Mouse (Mus musculus) ES-Bruce4 (cell line): Measurements from ENCODE around the gene Phldb2. TPM values are rescaled to one million over a fixed set of nuclear protein-coding genes. Genes with fewer than 3 reads are reported as not detected.

Source experiments
- H3K27ac ChIP-seq: 2 replicates; pipeline ENCODE4 v1.5.1; 2012; ENCODE audit warnings: low read length, inconsistent platforms; ENCODE audit not compliant: insufficient read depth
- H3K27me3 ChIP-seq: 2 replicates; pipeline ENCODE4 v1.6.1; 2012; ENCODE audit warnings: mild to moderate bottlenecking, low read length, inconsistent platforms; ENCODE audit not compliant: control insufficient read depth, poor library complexity, insufficient read depth, severe bottlenecking
- H3K36me3 ChIP-seq: 2 replicates; pipeline ENCODE4 v1.6.1; 2012; ENCODE audit warnings: inconsistent platforms, mild to moderate bottlenecking, low read length, moderate library complexity; ENCODE audit not compliant: control insufficient read depth, poor library complexity, insufficient read depth, severe bottlenecking
- H3K4me1 ChIP-seq: one replicate; pipeline ENCODE4 v1.8.1; 2011; ENCODE audit warnings: low read length; ENCODE audit not compliant: control insufficient read depth, insufficient read depth
- H3K4me3 ChIP-seq: 2 replicates; pipeline ENCODE4 v1.5.1; 2011; ENCODE audit warnings: low read depth, mild to moderate bottlenecking, low read length
- H3K9ac ChIP-seq: 2 replicates; pipeline ENCODE4 v1.6.1; 2012; ENCODE audit warnings: low read depth, mild to moderate bottlenecking, inconsistent platforms; ENCODE audit not compliant: poor library complexity, severe bottlenecking
- H3K9me3 ChIP-seq: replicated peaks from 2 replicates; pipeline ENCODE4 v1.6.1; 2012; ENCODE audit warnings: mild to moderate bottlenecking, low read length, inconsistent platforms; ENCODE audit not compliant: control insufficient read depth, poor library complexity, insufficient read depth, severe bottlenecking
- CTCF ChIP-seq: IDR thresholded peaks from one replicate; pipeline ENCODE4 v1.8.1; 2011; ENCODE audit warnings: low read depth, low read length
- EP300 ChIP-seq: IDR thresholded peaks from 2 replicates; pipeline ENCODE4 v1.6.1; 2011; ENCODE audit warnings: low read depth, low read length; ENCODE audit not compliant: insufficient read depth
- POLR2A ChIP-seq: IDR thresholded peaks from one replicate; pipeline ENCODE4 v1.8.1; 2011; ENCODE audit warnings: low read length; ENCODE audit not compliant: insufficient read depth
- polyA plus RNA-seq: library from polyadenylated mRNA; stranded (reverse); fragments of >200 nt; gene quantifications from 2 replicates; pipeline ENCODE4 v1.2.4, GENCODE M21; 2011; ENCODE audit warnings: low read depth; ENCODE audit not compliant: missing spikeins, insufficient read depth, insufficient read length

Phldb2 gene
- polyA plus RNA-seq, 1 experiment, result 60.9 TPM

GRCm38 (mm10) chr16:45990901-45991676 lies 37.7 kb upstream of the Phldb2 start:
- Histone ChIP-seq H3K27ac (no peak overlapping the region), H3K36me3 (no peaks in the 10 kb centered on the region), H3K4me1 (no peaks in the 10 kb centered on the region), H3K27me3 (no peaks in the 10 kb centered on the region), H3K4me3 (no peak overlapping the region), H3K9me3 (no peaks in the 10 kb centered on the region), H3K9ac (no peak overlapping the region)
- TF ChIP-seq EP300 (no peak), CTCF (no peak), POLR2A (no peak)

- Histone ChIP-seq H3K4me3 (no peak overlapping the region), H3K9ac (no peak overlapping the region), H3K4me1 (no peaks in the 10 kb centered on the region), H3K27ac (no peak overlapping the region), H3K9me3 (no peaks in the 10 kb centered on the region), H3K36me3 (no peaks in the 10 kb centered on the region), H3K27me3 (no peaks in the 10 kb centered on the region)
- TF ChIP-seq POLR2A (no peak), CTCF (no peak), EP300 (no peak)
These were observed 32.8 kb upstream of the Phldb2 start for GRCm38 (mm10) chr16:45986236-45986635.

DNA sequence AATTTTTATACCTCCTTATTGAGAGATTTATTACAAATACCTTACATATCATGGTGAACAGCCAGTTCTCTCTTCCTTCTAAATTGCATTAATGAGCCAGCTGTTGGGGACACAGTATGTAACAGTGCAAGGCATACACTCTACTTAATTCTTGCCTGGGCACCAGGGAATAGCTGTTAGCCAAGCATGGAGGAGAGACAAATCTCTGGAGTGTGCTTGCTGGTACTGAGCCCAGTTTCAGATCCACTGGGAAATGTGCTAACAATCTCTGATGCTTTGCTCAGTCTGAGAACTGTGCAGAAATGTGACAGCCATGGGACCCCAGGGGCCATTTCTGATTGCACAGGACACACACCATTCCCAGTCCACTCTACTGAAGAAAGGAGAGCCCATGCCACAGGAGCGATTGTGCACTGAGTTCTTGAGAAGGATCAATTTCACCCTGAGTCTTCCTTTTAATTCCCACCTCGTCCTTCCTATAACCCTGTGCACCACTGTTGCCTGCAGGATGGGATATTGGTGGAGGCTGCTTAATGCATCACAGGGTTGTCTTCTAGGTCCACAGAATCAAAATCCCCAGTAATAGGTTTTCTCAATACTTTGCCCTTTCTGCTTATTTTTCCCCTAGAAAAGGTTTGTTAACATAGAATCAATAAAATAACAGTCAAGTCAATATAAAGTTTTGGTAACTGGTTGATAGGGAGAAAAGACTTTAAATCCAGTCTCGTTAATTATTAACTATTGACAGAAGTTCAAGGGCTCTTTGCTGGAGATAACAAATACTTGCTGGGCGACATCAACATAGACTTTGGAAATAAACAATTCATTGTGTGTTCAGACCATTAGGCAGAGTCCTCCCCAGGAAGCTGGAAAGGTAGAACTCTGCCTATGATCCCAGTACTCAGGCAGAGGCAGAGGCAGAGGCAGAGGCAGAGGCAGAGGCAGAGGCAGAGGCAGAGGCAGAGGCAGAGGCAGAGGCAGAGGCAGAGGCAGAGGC lies 31.5 kb upstream of the Phldb2 start:
- Histone ChIP-seq H3K9ac (no peak overlapping the region), H3K36me3 (no peaks in the 10 kb centered on the region), H3K9me3 (no peaks in the 10 kb centered on the region), H3K27ac (no peak overlapping the region), H3K4me3 (no peak overlapping the region), H3K27me3 (no peaks in the 10 kb centered on the region), H3K4me1 (no peaks in the 10 kb centered on the region)
- no peak for TF ChIP-seq POLR2A
- no peak for TF ChIP-seq EP300

- Histone ChIP-seq H3K4me3 (no peak overlapping the region), H3K27me3 (no peaks in the 10 kb centered on the region), H3K27ac (no peak overlapping the region), H3K4me1 (no peaks in the 10 kb centered on the region), H3K9ac (no peak overlapping the region), H3K9me3 (no peaks in the 10 kb centered on the region), H3K36me3 (no peaks in the 10 kb centered on the region)
- TF ChIP-seq EP300 (no peak), CTCF (no peak), POLR2A (no peak)
These were observed 22.9 kb upstream of the Phldb2 start for GRCm38 (mm10) chr16:45976251-45976650.

GRCm38 (mm10) chr16:45973959-45974686 lies 20.7 kb upstream of the Phldb2 start:
- no peak for TF ChIP-seq POLR2A
- no peak for TF ChIP-seq EP300
- no peak for TF ChIP-seq CTCF

More at GRCm38 (mm10) chr16:45973959-45974686, 20.7 kb upstream of the Phldb2 start:
- Histone ChIP-seq H3K4me3 (no peak overlapping the region), H3K4me1 (no peaks in the 10 kb centered on the region), H3K27ac (no peak overlapping the region), H3K27me3 (no peaks in the 10 kb centered on the region), H3K9me3 (no peaks in the 10 kb centered on the region), H3K36me3 (no peaks in the 10 kb centered on the region), H3K9ac (no peak overlapping the region)
